Mouse (Mus musculus): ENCODE data around the gene Ugt1a5. TPM values are rescaled to one million over a fixed set of nuclear protein-coding genes. Genes with fewer than 3 reads are reported as not detected.

Ugt1a5 gene
- polyA plus RNA-seq, 1 experiment from 2014 or later, result 0.08 TPM

DNA sequence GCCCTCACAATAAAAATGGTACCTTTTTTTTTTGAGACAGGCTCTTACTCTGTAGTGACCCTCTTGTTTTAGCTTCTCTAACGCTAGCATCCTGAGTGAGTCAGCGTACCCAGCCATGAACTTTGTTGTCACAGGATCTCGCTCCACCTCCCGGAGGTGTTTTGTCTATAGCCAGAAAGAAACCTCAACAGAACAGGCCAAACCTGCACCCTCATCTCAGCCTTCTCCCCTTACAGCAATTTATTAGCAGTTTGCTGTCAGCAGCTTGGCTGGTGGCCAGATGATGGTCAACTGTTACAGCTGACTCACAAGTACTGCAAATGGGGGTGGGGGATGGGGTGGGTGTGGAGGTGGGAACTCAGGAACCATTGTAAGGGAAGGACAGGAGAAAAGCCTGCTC, 96.4 kb downstream of the Ugt1a5 start:
- no peaks in the 10 kb centered on the region for H3K27me3 ChIP-seq (replicated peaks; ENCODE audit: control insufficient read depth, insufficient read depth, low read length)
- H3K4me3 ChIP-seq (ENCODE audit: low read depth, low read length), result no peak overlapping the region
- peaks cover 2% of the 10 kb centered on the region for H3K9me3 ChIP-seq (ENCODE audit: control insufficient read depth, low read length)
- H3K4me2 ChIP-seq (ENCODE audit: low read length), result no peak overlapping the region
- DNase-seq (ENCODE audit: low spot score) (peak; percentile 86), ATAC-seq (replicated peaks; ENCODE audit: low FRiP score, low TSS enrichment, low read depth) (peak; percentile 3; the same call in 1 of the 2 replicates)
- 70% methylated on average over 4 of the region's 4 CpGs for WGBS
- H3K36me3 ChIP-seq (ENCODE audit: control insufficient read depth, insufficient read depth, low read length), result peaks cover 79% of the 10 kb centered on the region
- no peaks in the 10 kb centered on the region; the same call in 1 of the 2 replicates for H3K4me1 ChIP-seq (replicated peaks; ENCODE audit: control insufficient read depth, insufficient read depth, low read length)
- H3K27ac ChIP-seq (ENCODE audit: low read depth), result no peak overlapping the region
- H3K9ac ChIP-seq (ENCODE audit: low read length), result no peak overlapping the region

DNA sequence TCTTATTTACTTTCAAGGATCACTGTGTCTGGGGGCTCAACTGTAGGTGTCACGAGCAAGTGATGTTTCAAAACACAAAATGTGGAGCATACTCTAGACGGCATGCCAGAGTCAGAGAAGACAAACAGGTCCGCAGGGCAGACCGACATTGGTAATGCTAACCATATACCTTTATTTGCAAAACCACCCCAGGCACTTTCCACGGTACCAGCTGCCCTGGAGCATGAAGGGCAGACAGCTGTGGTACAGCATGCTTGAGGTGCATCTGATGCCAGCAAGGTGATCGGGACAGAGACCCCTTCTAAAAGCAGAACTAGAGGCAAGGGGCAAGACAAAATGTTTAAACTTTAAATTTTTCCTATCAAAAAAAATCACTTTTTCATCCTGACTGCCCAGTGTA, 97.1 kb downstream of the Ugt1a5 start:
- no peak for ATAC-seq (replicated peaks; ENCODE audit: low FRiP score, low TSS enrichment, low read depth)
- Histone ChIP-seq H3K9ac (ENCODE audit: low read length) (no peak overlapping the region), H3K9me3 (ENCODE audit: control insufficient read depth, low read length) (no peaks in the 10 kb centered on the region), H3K36me3 (ENCODE audit: control insufficient read depth, insufficient read depth, low read length) (peaks cover 86% of the 10 kb centered on the region), H3K4me3 (ENCODE audit: low read depth, low read length) (no peak overlapping the region), H3K27me3 (replicated peaks; ENCODE audit: control insufficient read depth, insufficient read depth, low read length) (no peaks in the 10 kb centered on the region), H3K27ac (ENCODE audit: low read depth) (no peak overlapping the region), H3K4me1 (replicated peaks; ENCODE audit: control insufficient read depth, insufficient read depth, low read length) (no peaks in the 10 kb centered on the region; the same call in 1 of the 2 replicates), H3K4me2 (ENCODE audit: low read length) (no peak overlapping the region)
- no peak for DNase-seq (ENCODE audit: low spot score)
- WGBS, result 72% methylated on average over 6 of the region's 6 CpGs

DNA sequence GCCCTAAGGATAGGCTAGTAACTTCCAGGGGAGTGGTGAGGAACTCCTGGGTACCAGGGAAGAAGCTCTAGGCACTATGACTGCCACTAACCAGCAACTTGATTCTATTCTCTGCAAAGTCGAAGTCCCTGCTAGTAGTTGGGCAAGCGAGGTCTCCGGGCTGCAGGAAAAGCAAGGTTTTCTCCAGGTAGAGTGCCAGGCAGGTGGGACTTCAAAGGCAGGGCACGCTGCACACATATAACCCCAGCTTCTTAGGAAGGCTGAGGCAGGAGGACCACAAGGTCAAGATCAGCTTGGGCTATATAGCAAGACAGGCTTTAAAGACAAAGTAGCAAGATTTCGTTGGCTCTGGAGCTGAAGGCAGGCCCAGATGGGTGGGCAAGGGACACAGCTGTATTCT, 98.0 kb downstream of the Ugt1a5 start:
- H3K9me3 ChIP-seq (ENCODE audit: control insufficient read depth, low read length), result no peaks in the 10 kb centered on the region
- H3K36me3 ChIP-seq (ENCODE audit: control insufficient read depth, insufficient read depth, low read length), result peaks cover 94% of the 10 kb centered on the region
- DNase-seq (ENCODE audit: low spot score) (no peak), ATAC-seq (replicated peaks; ENCODE audit: low FRiP score, low TSS enrichment, low read depth) (no peak)
- H3K27ac ChIP-seq (ENCODE audit: low read depth), result no peak overlapping the region
- WGBS, result 90% methylated on average over 5 of the region's 5 CpGs
- H3K27me3 ChIP-seq (replicated peaks; ENCODE audit: control insufficient read depth, insufficient read depth, low read length), result no peaks in the 10 kb centered on the region
- H3K4me2 ChIP-seq (ENCODE audit: low read length), result no peak overlapping the region
- H3K4me1 ChIP-seq (replicated peaks; ENCODE audit: control insufficient read depth, insufficient read depth, low read length), result no peaks in the 10 kb centered on the region; the same call in 1 of the 2 replicates
- H3K9ac ChIP-seq (ENCODE audit: low read length), result no peak overlapping the region
- no peak overlapping the region for H3K4me3 ChIP-seq (ENCODE audit: low read depth, low read length)

DNA sequence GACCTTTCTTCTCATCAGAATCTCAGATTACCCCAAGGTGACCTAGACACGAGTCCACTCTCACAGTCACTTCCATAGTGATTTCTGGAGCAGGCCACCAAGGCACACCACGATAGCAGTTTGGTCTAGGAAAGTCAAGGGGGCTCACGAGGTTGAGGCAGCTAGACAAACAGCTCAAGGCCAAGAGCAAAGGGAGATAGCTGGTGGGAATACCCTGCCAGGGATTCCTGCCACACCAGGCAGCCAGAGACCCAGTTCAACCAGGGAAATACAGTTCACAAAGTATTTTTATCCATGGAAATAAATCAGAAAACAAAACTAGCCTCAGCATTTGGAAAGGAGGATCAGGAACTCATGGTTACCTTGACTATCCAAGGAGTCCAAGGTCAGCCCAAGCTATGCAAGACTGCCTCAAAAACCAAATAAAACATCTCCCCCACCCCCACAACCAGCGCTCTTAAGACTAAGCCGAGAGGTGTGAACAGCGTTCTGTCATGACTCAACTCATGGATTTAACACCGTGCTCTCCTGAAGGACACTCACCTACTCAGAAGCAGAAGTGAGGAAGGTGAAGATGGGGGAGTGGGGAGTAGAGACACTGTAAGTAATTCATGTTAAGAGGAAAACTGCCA, 98.5 kb downstream of the Ugt1a5 start:
- ATAC-seq (replicated peaks; ENCODE audit: low FRiP score, low TSS enrichment, low read depth), result no peak
- no peak for DNase-seq (ENCODE audit: low spot score)
- Histone ChIP-seq H3K27ac (ENCODE audit: low read depth) (no peak overlapping the region), H3K9me3 (ENCODE audit: control insufficient read depth, low read length) (no peaks in the 10 kb centered on the region), H3K4me3 (ENCODE audit: low read depth, low read length) (no peak overlapping the region), H3K36me3 (ENCODE audit: control insufficient read depth, insufficient read depth, low read length) (peaks cover 100% of the 10 kb centered on the region), H3K4me1 (replicated peaks; ENCODE audit: control insufficient read depth, insufficient read depth, low read length) (no peaks in the 10 kb centered on the region; the same call in 1 of the 2 replicates), H3K27me3 (replicated peaks; ENCODE audit: control insufficient read depth, insufficient read depth, low read length) (no peaks in the 10 kb centered on the region), H3K9ac (ENCODE audit: low read length) (no peak overlapping the region), H3K4me2 (ENCODE audit: low read length) (no peak overlapping the region)
- 87% methylated on average over 7 of the region's 7 CpGs for WGBS

DNA sequence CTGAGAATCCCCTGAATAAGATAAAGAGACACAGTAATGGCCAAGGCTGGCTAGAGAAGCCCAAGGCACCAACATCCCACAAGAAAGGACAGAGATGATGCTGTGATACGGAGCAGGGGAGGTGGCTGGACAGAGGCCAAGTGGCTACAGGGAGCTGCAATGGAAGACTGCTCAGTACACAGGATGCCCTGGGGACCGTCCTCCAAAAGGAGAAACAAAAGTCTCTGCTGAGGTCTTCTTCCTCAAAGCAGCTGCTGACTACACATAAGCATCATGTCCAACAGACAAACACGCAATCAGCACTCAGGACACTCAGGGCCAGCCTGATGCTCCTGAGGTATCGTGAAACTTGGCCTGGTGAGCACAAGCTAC, 99.0 kb downstream of the Ugt1a5 start:
- H3K27me3 ChIP-seq (replicated peaks; ENCODE audit: control insufficient read depth, insufficient read depth, low read length), result no peaks in the 10 kb centered on the region
- no peaks in the 10 kb centered on the region for H3K9me3 ChIP-seq (ENCODE audit: control insufficient read depth, low read length)
- DNase-seq (ENCODE audit: low spot score), result no peak
- 79% methylated on average over 4 of the region's 4 CpGs for WGBS
- no peak for ATAC-seq (replicated peaks; ENCODE audit: low FRiP score, low TSS enrichment, low read depth)
- no peak overlapping the region for H3K4me2 ChIP-seq (ENCODE audit: low read length)
- no peak overlapping the region for H3K9ac ChIP-seq (ENCODE audit: low read length)
- H3K27ac ChIP-seq (ENCODE audit: low read depth), result no peak overlapping the region
- peaks cover 100% of the 10 kb centered on the region for H3K36me3 ChIP-seq (ENCODE audit: control insufficient read depth, insufficient read depth, low read length)
- no peaks in the 10 kb centered on the region; the same call in 1 of the 2 replicates for H3K4me1 ChIP-seq (replicated peaks; ENCODE audit: control insufficient read depth, insufficient read depth, low read length)
- H3K4me3 ChIP-seq (ENCODE audit: low read depth, low read length), result no peak overlapping the region

DNA sequence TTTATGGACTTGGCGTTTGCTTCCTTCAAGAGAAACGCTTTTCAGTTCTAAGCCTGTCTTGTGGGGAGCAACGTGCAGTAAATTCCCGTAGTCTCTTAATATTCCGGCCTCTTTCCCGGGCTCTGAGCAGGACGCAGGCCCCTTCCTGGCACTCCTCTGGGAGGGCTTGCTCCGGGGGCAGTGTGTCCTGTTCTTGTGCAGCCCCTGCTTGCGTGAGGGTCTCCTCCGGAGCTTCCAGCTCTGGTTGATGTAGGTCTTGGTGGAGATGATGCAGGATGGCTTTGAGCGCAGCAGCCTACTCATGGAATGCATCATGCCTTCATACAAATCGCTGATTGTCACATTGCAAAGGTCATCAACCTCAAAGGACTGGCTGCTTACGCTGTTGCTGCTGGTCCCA, 100.3 kb downstream of the Ugt1a5 start:
- no peak overlapping the region for H3K4me2 ChIP-seq (ENCODE audit: low read length)
- no peaks in the 10 kb centered on the region for H3K27me3 ChIP-seq (replicated peaks; ENCODE audit: control insufficient read depth, insufficient read depth, low read length)
- no peak overlapping the region for H3K9ac ChIP-seq (ENCODE audit: low read length)
- ATAC-seq (replicated peaks; ENCODE audit: low FRiP score, low TSS enrichment, low read depth) (no peak), DNase-seq (ENCODE audit: low spot score) (no peak)
- peaks cover 91% of the 10 kb centered on the region for H3K36me3 ChIP-seq (ENCODE audit: control insufficient read depth, insufficient read depth, low read length)
- no peaks in the 10 kb centered on the region; the same call in 1 of the 2 replicates for H3K4me1 ChIP-seq (replicated peaks; ENCODE audit: control insufficient read depth, insufficient read depth, low read length)
- no peak overlapping the region for H3K4me3 ChIP-seq (ENCODE audit: low read depth, low read length)
- H3K9me3 ChIP-seq (ENCODE audit: control insufficient read depth, low read length), result no peaks in the 10 kb centered on the region
- WGBS, result 91% methylated on average over 13 of the region's 13 CpGs
- H3K27ac ChIP-seq (ENCODE audit: low read depth), result no peak overlapping the region

DNA sequence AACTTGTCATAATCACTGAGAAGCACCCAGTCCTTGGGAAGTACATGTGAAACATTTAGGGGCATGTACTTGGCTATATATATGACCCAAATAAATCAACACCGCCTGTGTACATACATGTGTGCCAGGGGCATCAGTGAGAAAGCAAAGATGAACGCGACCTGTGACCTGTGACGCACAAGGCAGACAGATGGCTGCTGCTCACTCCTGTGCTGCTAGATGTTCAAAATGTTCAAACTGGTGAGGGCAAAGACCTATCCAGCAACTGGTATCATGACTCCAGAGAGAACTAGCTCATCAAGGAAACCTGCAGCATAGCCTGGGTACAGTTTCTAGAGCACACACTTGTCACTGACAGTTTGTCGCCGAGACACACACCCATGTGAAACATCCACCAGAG, 101.7 kb downstream of the Ugt1a5 start:
- no peak overlapping the region for H3K27ac ChIP-seq (ENCODE audit: low read depth)
- H3K4me2 ChIP-seq (ENCODE audit: low read length), result no peak overlapping the region
- H3K27me3 ChIP-seq (replicated peaks; ENCODE audit: control insufficient read depth, insufficient read depth, low read length), result no peaks in the 10 kb centered on the region
- no peak for DNase-seq (ENCODE audit: low spot score)
- H3K9ac ChIP-seq (ENCODE audit: low read length), result no peak overlapping the region
- no peak for ATAC-seq (replicated peaks; ENCODE audit: low FRiP score, low TSS enrichment, low read depth)
- H3K4me1 ChIP-seq (replicated peaks; ENCODE audit: control insufficient read depth, insufficient read depth, low read length), result no peaks in the 10 kb centered on the region; the same call in 1 of the 2 replicates
- peaks cover 91% of the 10 kb centered on the region for H3K36me3 ChIP-seq (ENCODE audit: control insufficient read depth, insufficient read depth, low read length)
- WGBS, result 93% methylated on average over 6 of the region's 6 CpGs
- no peak overlapping the region for H3K4me3 ChIP-seq (ENCODE audit: low read depth, low read length)
- H3K9me3 ChIP-seq (ENCODE audit: control insufficient read depth, low read length), result no peaks in the 10 kb centered on the region

DNA sequence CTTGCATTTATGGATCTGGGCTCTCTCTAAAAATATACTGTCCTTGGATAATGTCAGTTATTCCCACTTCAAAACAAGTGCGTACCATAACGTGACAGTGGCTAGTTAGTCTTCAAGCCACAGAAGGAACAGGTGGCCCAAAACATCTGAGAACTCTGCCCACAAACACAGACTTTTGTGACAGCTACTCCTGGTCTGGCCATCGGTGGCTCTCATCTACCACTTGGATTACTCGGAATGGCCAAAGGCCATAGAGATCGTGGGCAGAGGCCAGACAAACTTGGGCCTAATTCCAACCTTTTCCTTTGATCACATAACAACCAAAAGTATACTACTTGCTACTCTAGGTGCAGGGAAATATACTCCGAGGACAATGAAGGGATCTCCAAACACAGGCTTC, 102.3 kb downstream of the Ugt1a5 start:
- H3K27me3 ChIP-seq (replicated peaks; ENCODE audit: control insufficient read depth, insufficient read depth, low read length), result no peaks in the 10 kb centered on the region
- H3K36me3 ChIP-seq (ENCODE audit: control insufficient read depth, insufficient read depth, low read length), result peaks cover 91% of the 10 kb centered on the region
- H3K4me2 ChIP-seq (ENCODE audit: low read length), result no peak overlapping the region
- no peak for ATAC-seq (replicated peaks; ENCODE audit: low FRiP score, low TSS enrichment, low read depth)
- no peaks in the 10 kb centered on the region for H3K9me3 ChIP-seq (ENCODE audit: control insufficient read depth, low read length)
- H3K27ac ChIP-seq (ENCODE audit: low read depth), result no peak overlapping the region
- no peak overlapping the region for H3K4me3 ChIP-seq (ENCODE audit: low read depth, low read length)
- no peak overlapping the region for H3K9ac ChIP-seq (ENCODE audit: low read length)
- no peaks in the 10 kb centered on the region for H3K4me1 ChIP-seq (replicated peaks; ENCODE audit: control insufficient read depth, insufficient read depth, low read length)
- WGBS, result 88% methylated on average over 6 of the region's 6 CpGs
- no peak for DNase-seq (ENCODE audit: low spot score)
